Mouse (Mus musculus) ES-E14 (cell line): ENCODE data around the gene Lrrc4.

Source experiments
- CHD2 ChIP-seq: IDR thresholded peaks from 2 replicates; pipeline ENCODE4 v1.6.1; 2014; ENCODE audit warnings: mild to moderate bottlenecking, low read depth, low read length, inconsistent platforms
- HCFC1 ChIP-seq: IDR thresholded peaks from 2 replicates; pipeline ENCODE4 v1.6.1; 2012; ENCODE audit warnings: low read length, inconsistent platforms, borderline replicate concordance; ENCODE audit not compliant: insufficient read depth
- MAFK ChIP-seq: IDR thresholded peaks from 2 replicates; pipeline ENCODE4 v1.6.1; 2014; ENCODE audit warnings: mild to moderate bottlenecking, low read depth, low read length, inconsistent platforms; ENCODE audit not compliant: insufficient read depth
- ZC3H11A ChIP-seq: IDR thresholded peaks from 2 replicates; pipeline ENCODE4 v1.6.1; 2012; ENCODE audit warnings: low read depth, mild to moderate bottlenecking, inconsistent platforms, low read length, borderline replicate concordance
- ZNF384 ChIP-seq: IDR thresholded peaks from 2 replicates; pipeline ENCODE4 v1.6.1; 2012; ENCODE audit warnings: low read depth, low read length, inconsistent platforms

GRCm38 (mm10) chr6:28860922-28861321, 29.4 kb upstream of the Lrrc4 start:
- TF ChIP-seq HCFC1: no peak
- no peak for TF ChIP-seq CHD2
- TF ChIP-seq MAFK: no peak
- no peak for TF ChIP-seq ZC3H11A
- TF ChIP-seq ZNF384: no peak
